Mouse (Mus musculus) left cerebral cortex, adult 18-20 months (tissue): ENCODE measurements around the gene Ccr2. TPM values are rescaled to one million over a fixed set of nuclear protein-coding genes. Genes with fewer than 3 reads are reported as not detected.
A peak's percentile ranks its signal among the peaks of the same experiment; 100 is the strongest.
"Not testable (repeated sequence)": the region's sequence is repeated elsewhere in the genome, so short reads cannot be mapped to it uniquely, and the experiment has no call there.

Experiments
- DNase-seq, 2 experiments: peaks; one replicate each; pipeline ENCODE4 v3.0.0; 2021 to 2022; ENCODE audit warnings: low spot score in 2 of 2, mixed read lengths in 1 of 2
- total RNA-seq, 2 experiments: library from RNA; stranded (reverse); gene quantifications; 2 replicates each; pipeline ENCODE4 v1.2.3; 2021

Gene Ccr2
- total RNA-seq, 2 experiments from 2014 or later, result 0.19 TPM

- DNase-seq, result no peak
Measured at GRCm38 (mm10) chr9:124113777-124114176, 12.0 kb downstream of the Ccr2 start.

DNA sequence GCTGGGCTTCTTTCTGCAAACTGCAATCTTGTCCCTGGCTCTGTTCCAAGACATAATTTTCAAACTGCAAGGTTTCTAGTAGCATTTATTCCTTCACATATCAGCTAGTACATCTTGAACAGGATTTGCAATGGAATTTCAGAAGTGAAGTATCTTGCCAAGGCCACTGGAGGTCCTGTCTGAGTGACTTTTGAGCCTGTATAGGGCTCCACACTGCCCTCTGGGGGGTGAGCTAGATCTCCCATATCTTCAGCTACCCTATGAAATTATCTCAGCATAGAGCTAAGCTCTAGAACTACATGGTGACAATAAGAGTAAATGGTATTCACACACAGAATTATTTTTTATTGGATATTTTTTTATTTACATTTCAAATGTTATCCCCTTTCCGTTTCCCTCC, 16.7 kb downstream of the Ccr2 start:
- peak in 1 of 2 experiments; percentile 6 for DNase-seq

DNA sequence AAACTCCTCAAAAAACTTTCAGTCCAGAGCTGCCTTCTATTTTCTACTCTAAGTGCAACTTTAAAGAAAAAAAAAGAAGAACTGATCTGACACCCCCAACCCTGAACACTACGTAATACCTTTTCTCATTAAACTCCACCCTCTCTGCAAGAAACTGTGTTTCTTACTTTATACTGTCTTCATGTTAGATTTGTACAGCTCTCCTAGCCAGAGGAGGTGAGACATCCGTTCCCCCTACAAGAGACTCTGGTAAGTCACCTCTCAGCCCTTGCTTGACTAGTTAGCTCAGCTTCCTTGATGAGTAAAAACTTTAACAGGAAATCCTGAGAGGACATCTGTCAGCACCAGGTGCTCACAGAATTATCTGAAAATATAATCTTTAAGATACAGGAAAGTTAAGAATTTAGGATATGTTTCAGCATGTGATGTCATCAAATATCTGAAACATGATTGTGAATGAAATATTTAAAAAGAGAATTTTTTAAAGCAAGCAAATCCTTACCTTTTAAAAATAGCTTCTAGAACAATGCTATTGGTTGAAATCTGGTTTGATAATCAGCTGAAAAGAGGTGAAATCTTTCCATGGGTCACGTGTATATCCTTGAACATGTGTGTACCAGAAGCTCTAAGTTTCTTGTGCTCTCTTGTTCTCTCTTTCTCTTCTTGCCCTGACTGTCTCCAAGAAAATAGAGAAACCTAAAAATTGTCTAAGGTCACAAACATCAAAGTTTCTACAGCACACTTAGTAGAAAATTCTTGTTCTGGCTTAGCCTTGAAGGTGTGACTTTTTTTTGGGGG, 19.8 kb downstream of the Ccr2 start, which contains the start of gene Ccr5:
Gene Ccr5 (plus strand): TSS at position 157 of the 798 bp plus-strand sequence.
- no peak for DNase-seq

- no peak for DNase-seq
Measured at GRCm38 (mm10) chr9:124125576-124125975, 23.8 kb downstream of the Ccr2 start.

- DNase-seq, result no peak
Measured at GRCm38 (mm10) chr9:124126373-124126772, 24.6 kb downstream of the Ccr2 start.

DNA sequence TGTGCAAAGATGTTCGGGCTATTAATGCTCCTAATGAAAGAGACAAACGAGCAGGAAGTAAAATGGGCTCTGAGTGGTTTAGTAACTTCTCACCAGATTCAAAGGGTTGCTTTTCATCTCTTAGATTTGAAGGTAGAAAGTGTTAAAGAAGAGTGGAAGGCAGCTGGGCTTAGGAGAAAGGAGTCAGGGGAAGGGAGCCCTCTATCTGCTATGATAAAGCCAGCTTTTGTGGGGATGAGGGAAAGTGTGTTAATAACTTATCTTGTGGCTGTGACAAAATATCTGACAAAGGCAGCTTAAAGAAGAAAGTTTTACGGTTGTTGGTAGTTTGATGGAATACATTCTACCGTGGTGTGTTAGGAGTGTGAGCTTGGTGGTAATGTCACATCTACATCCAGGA, 25.7 kb downstream of the Ccr2 start:
- no peak for DNase-seq

GRCm38 (mm10) chr9:124128379-124128778, 26.6 kb downstream of the Ccr2 start:
- peak; percentile 15 to 51 for DNase-seq

DNA sequence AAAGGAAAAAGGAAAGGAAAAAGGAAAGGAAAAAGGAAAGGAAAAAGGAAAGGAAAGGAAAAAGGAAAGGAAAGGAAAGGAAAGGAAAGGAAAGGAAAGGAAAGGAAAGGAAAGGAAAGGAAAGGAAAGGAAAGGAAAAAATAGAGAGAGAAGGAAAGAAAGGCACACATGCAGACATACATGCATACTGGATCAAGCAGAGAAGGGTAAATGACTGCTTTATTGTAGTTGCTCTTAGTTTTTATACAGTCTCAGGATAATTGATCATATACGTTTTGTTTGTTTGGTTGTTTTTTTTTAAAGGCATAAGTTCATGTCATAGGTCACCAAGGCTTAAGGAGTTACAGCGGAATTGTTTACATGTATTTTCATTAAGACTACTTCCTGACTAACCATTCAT, 31.1 kb downstream of the Ccr2 start:
- not testable (repeated sequence) for DNase-seq

- DNase-seq, result not testable (repeated sequence)
Measured at GRCm38 (mm10) chr9:124134919-124135318, 33.2 kb downstream of the Ccr2 start.

- DNase-seq, result no peak
Measured at GRCm38 (mm10) chr9:124137619-124138018, 35.9 kb downstream of the Ccr2 start.

- no peak for DNase-seq
Measured at GRCm38 (mm10) chr9:124138055-124138775, 36.5 kb downstream of the Ccr2 start.

DNA sequence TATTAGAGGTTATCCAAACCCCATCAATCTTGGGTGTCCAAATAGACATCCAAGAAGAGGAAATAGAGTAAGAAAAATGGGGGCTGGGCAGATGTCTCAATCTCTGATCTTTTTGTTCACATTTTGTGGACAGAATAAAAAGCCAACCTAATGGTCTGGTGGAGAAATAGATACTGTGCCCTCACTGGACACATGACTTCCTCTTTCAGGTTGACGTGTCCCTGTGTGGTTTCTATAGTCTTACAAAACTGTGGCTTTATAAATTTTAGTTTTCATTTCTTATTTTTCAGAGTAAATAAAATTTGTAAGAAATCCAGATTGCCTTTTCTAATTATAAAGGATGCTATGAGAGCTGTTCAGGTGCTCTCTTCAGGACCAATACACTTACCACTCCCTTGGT, 41.9 kb downstream of the Ccr2 start:
- no peak for DNase-seq

DNA sequence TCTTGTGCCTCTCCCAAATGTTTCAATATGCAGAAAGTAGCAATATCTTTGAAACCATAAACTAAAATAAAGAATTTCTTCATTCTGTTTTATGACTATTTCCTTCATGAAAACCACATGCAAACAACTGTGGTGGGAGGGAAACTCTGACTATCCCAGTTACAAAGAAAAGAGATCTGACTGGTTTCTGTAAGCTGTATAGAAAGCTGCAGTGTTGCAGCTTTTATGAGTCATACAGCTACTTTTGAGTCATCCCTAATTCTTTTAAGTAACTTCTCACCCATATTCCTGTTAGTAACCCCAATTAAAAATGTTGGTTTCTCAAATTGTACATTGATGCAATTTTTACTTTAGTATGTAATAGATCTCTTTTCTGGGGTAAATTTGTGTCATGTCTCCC, 44.6 kb downstream of the Ccr2 start:
- no peak for DNase-seq

Other genes starting within 250 kb of the Ccr2 start
- gene Xcr1, start 239.9 kb upstream of the Ccr2 start, total RNA-seq, result not detected
- not detected for gene Ccr1, start 133.3 kb upstream of the Ccr2 start, total RNA-seq
- gene Ccr1l1, start 123.5 kb upstream of the Ccr2 start, total RNA-seq, result not detected
- gene Ccr3, start 80.0 kb upstream of the Ccr2 start, total RNA-seq, result not detected
- gene Ccr5, start 19.6 kb downstream of the Ccr2 start, total RNA-seq, result 1 to 10 TPM; 4.3 to 7.2 TPM
- 10 to 100 TPM; 18.6 to 22.3 TPM for gene 2010315B03Rik, start 210.7 kb downstream of the Ccr2 start, total RNA-seq